Mouse (Mus musculus): Measurements from ENCODE around the gene Brd3os. TPM values are rescaled to one million over a fixed set of nuclear protein-coding genes. Genes with fewer than 3 reads are reported as not detected.

Gene Brd3os
- 10 to 100 TPM; 27.9 to 29.1 TPM for total RNA-seq (2021)

- DNase-seq (ENCODE audit: extremely low spot score in 1 of 2, low spot score in 2 of 2), result peak; percentile 95 to 98
- intact Hi-C loops (cut with DNase I), result no loop called here
Observed at GRCm38 (mm10) chr2:27441767-27442707, at the start of gene Brd3os. TSS of gene Brd3os (plus strand) at chr2:27442324.

- no peak for DNase-seq (ENCODE audit: extremely low spot score in 1 of 2, low spot score in 2 of 2)
- intact Hi-C loops (cut with DNase I), result no loop called here
Observed at GRCm38 (mm10) chr2:27394158-27394832, 47.8 kb upstream of the Brd3os start.

GRCm38 (mm10) chr2:27396656-27397440 lies 45.3 kb upstream of the Brd3os start:
- intact Hi-C loops (cut with DNase I), result no loop called here
- DNase-seq (ENCODE audit: extremely low spot score in 1 of 2, low spot score in 2 of 2), result no peak

- no peak for DNase-seq (ENCODE audit: extremely low spot score in 1 of 2, low spot score in 2 of 2)
Observed at GRCm38 (mm10) chr2:27400083-27400482, 42.0 kb upstream of the Brd3os start.

GRCm38 (mm10) chr2:27401544-27401943 lies 40.6 kb upstream of the Brd3os start:
- intact Hi-C loops (cut with DNase I), result no loop called here
- no peak for DNase-seq (ENCODE audit: extremely low spot score in 1 of 2, low spot score in 2 of 2)

More at GRCm38 (mm10) chr2:27400083-27400482, 42.0 kb upstream of the Brd3os start:
- intact Hi-C loops (cut with DNase I), result no loop called here

GRCm38 (mm10) chr2:27404375-27405093 lies 37.6 kb upstream of the Brd3os start:
- DNase-seq (ENCODE audit: extremely low spot score in 1 of 2, low spot score in 2 of 2), result no peak
- intact Hi-C loops (cut with DNase I), result no loop called here

- intact Hi-C loops (cut with DNase I), result no loop called here
- no peak for DNase-seq (ENCODE audit: extremely low spot score in 1 of 2, low spot score in 2 of 2)
Observed at GRCm38 (mm10) chr2:27405094-27405884, 36.8 kb upstream of the Brd3os start.

- DNase-seq (ENCODE audit: extremely low spot score in 1 of 2, low spot score in 2 of 2), result no peak
- intact Hi-C loops (cut with DNase I), result no loop called here
Observed at GRCm38 (mm10) chr2:27406928-27407327, 35.2 kb upstream of the Brd3os start.

- intact Hi-C loops (cut with DNase I), result no loop called here
Observed at GRCm38 (mm10) chr2:27408194-27408593, 33.9 kb upstream of the Brd3os start.

GRCm38 (mm10) chr2:27410518-27411140 lies 31.5 kb upstream of the Brd3os start:
- intact Hi-C loops (cut with DNase I), result no loop called here

More at GRCm38 (mm10) chr2:27408194-27408593, 33.9 kb upstream of the Brd3os start:
- DNase-seq (ENCODE audit: extremely low spot score in 1 of 2, low spot score in 2 of 2), result no peak

GRCm38 (mm10) chr2:27411688-27412174 lies 30.4 kb upstream of the Brd3os start:
- no peak for DNase-seq (ENCODE audit: extremely low spot score in 1 of 2, low spot score in 2 of 2)
- intact Hi-C loops (cut with DNase I), result no loop called here

More at GRCm38 (mm10) chr2:27410518-27411140, 31.5 kb upstream of the Brd3os start:
- DNase-seq (ENCODE audit: extremely low spot score in 1 of 2, low spot score in 2 of 2), result no peak

GRCm38 (mm10) chr2:27412245-27412800 lies 29.8 kb upstream of the Brd3os start:
- DNase-seq (ENCODE audit: extremely low spot score in 1 of 2, low spot score in 2 of 2), result no peak

GRCm38 (mm10) chr2:27413582-27413935 lies 28.6 kb upstream of the Brd3os start:
- intact Hi-C loops (cut with DNase I), result no loop called here
- DNase-seq (ENCODE audit: extremely low spot score in 1 of 2, low spot score in 2 of 2), result no peak

More at GRCm38 (mm10) chr2:27412245-27412800, 29.8 kb upstream of the Brd3os start:
- intact Hi-C loops (cut with DNase I), result no loop called here

GRCm38 (mm10) chr2:27413936-27414657 lies 28.0 kb upstream of the Brd3os start:
- intact Hi-C loops (cut with DNase I), result no loop called here
- no peak for DNase-seq (ENCODE audit: extremely low spot score in 1 of 2, low spot score in 2 of 2)

- intact Hi-C loops (cut with DNase I), result no loop called here
- no peak for DNase-seq (ENCODE audit: extremely low spot score in 1 of 2, low spot score in 2 of 2)
Observed at GRCm38 (mm10) chr2:27415060-27415783, 26.9 kb upstream of the Brd3os start.

GRCm38 (mm10) chr2:27416425-27416824 lies 25.7 kb upstream of the Brd3os start:
- DNase-seq (ENCODE audit: extremely low spot score in 1 of 2, low spot score in 2 of 2), result no peak
- intact Hi-C loops (cut with DNase I), result no loop called here

Measured in left cerebral cortex, postnatal 10 days (tissue).